Mouse (Mus musculus) urinary bladder, postnatal 25 days (tissue): Measurements from ENCODE around the gene Cat.

Experiments
- DNase-seq: peaks from one replicate; pipeline ENCODE4 v3.0.0; 2022; ENCODE audit warnings: low spot score

The Cat gene

GRCm38 (mm10) chr2:103435110-103435509, 49.9 kb downstream of the Cat start:
- DNase-seq: no peak

GRCm38 (mm10) chr2:103432695-103433275, 52.2 kb downstream of the Cat start:
- no peak for DNase-seq

- DNase-seq: no peak
These were observed 54.2 kb downstream of the Cat start for GRCm38 (mm10) chr2:103430712-103431111.

- DNase-seq: no peak
These were observed 56.6 kb downstream of the Cat start for GRCm38 (mm10) chr2:103428356-103428755.

- DNase-seq: no peak
These were observed 59.4 kb downstream of the Cat start for GRCm38 (mm10) chr2:103425456-103426063.

GRCm38 (mm10) chr2:103424349-103425026, 60.5 kb downstream of the Cat start:
- DNase-seq: peak; percentile 54

GRCm38 (mm10) chr2:103423884-103424283, 61.1 kb downstream of the Cat start:
- no peak for DNase-seq

- DNase-seq: no peak
These were observed 64.1 kb downstream of the Cat start for GRCm38 (mm10) chr2:103420650-103421507.

GRCm38 (mm10) chr2:103415774-103416173, 69.2 kb downstream of the Cat start:
- no peak for DNase-seq

GRCm38 (mm10) chr2:103413381-103413780, 71.6 kb downstream of the Cat start:
- DNase-seq: no peak

GRCm38 (mm10) chr2:103411816-103412215, 73.1 kb downstream of the Cat start:
- no peak for DNase-seq

- DNase-seq: no peak
These were observed 73.6 kb downstream of the Cat start, which contains the start of gene Elf5 for GRCm38 (mm10) chr2:103411348-103411747. Gene Elf5, plus strand, starts transcription at chr2:103411688.

GRCm38 (mm10) chr2:103406239-103406638, 78.7 kb downstream of the Cat start:
- DNase-seq: no peak
